Mouse (Mus musculus) megakaryocyte-erythroid progenitor cell, adult 5-6 weeks (primary cell): ENCODE results near the gene Efcab8. TPM values are rescaled to one million over a fixed set of nuclear protein-coding genes. Genes with fewer than 3 reads are reported as not detected.
"Not testable (repeated sequence)": the region's sequence is repeated elsewhere in the genome, so short reads cannot be mapped to it uniquely, and the experiment has no call there.

Experiments used
- ATAC-seq: replicated peaks from 2 replicates; pipeline ENCODE4 v1.8.0; 2016; ENCODE audit warnings: mild to moderate bottlenecking, inconsistent platforms; ENCODE audit not compliant: severe bottlenecking, poor library complexity, low FRiP score, low TSS enrichment
- total RNA-seq, 2 experiments: library from RNA; stranded (forward) in 1 of 2; stranded (reverse) in 1 of 2; fragments of 200-1000, 215-1000 nt in 1 of 2; fragments of >200 nt in 1 of 2; fragmentation: Nextera tagmentation in 1 of 2; gene quantifications; 2 replicates each; pipeline ENCODE4 v1.2.3; 2014 to 2017

Gene Efcab8
- total RNA-seq, 2 experiments from 2014 or later, result 0.76 TPM; not detected in 1

DNA sequence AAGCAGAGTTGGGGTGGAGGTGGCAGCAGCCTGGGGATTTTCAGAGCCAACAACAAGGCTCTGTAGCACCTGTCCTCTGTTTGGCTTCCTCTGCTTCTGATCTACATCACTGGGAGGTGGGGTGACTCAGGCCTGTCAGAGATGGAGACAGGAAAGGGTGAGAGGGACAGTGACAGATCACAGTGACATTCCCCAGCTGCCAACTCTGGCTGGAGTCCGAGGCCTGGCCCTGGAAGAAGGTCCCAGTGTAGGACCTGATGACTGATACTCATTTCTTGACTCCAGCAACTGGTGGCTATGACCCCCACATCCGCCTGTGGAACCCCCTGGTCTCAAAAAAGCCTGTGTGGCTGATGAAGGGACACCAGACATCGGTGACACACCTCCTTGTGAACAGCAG, 30.2 kb downstream of the Efcab8 start:
- ATAC-seq, result no peak

DNA sequence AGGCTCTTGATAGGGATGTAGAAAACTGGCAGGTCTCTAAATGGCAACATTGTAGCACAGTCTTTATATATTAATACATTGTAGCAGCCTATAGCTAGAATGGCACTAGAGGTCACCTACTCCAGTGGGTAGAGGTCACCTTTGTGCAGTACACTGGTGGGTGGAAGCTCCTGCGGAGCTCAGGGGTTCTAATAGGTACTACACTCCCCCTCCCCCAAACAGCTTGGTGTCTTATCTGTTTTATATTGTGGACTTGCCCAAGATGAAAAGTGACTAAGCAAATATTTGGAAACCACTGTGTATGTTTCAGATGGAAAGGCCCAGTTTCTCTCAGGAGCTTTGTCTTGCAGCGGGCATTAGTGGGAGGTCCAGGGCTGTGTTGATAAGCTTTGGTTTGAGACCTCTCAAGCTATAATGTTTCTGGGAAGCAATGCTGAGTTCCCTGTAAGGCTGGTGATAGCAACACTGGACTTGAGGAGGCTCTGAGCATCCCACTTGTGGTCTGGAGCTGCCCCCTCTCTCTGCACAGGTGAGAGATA, 42.3 kb downstream of the Efcab8 start:
- ATAC-seq, result no peak

DNA sequence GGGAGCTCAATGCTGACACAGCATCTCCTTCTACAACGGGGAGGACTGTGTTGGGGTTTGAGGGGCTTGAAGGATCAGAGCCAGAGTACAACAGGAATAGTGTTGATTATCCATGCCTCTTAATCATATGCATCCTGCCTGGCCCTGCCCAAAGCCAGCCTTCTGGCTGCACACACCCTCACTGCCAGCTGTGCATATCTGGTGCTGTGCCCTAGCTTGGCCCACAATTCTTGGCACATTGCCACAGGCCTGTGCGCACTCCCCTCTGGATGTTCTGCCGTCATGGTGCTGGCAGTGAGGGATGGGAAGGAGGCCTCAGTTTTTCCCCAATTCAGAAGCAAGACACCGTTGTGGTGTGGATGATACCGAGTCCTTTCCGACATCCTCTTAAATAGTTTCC, 44.9 kb downstream of the Efcab8 start:
- ATAC-seq, result peak; percentile 60

DNA sequence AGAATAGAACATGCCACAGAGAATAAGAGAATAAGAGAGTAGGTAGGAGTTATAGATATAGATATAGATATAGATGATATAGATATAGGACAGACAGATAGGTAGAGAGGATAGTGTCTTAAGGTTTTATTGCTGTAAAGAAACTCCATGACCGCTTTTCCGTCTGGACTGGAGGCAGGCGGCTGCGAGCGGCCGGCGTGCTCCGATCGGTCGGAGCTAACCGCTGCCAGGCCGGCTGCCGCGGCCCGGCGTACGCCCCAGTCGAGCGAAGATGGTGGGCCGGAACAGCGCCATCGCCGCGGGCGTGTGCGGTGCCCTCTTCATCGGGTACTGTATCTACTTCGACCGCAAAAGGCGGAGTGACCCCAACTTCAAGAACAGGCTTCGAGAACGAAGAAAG, 46.2 kb downstream of the Efcab8 start:
- not testable (repeated sequence) for ATAC-seq

DNA sequence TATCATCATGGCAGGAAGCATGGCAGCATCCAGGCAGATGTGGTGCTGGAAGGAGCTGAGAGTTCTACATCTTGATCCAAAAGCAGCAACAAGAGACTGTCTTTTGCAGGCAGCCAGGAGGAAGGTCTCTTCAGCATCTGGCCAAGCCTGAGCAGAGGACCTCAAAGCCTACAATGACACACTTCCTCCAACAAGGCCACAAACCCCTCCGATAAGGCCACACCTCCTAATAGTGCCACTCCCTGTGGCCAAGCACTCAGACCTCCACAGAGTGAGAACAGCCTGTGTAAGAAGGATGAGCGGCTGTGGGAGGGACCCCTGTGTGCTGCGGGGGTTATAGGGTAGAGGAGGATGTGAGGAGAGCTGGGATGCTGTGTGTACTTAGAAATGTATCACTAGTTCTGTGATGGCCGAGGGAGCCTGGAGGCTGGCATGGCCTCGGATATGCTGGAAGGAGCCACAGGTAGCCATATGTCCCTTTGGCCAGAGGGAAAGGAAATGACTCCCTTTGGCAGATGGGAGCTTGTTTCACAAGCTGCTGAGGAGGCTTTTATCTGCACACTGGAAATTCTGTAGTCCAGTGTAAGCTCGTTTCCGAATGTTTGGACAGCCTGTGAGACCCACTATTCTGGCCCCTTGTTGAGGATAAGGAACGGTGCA, 47.6 kb downstream of the Efcab8 start:
- no peak for ATAC-seq

- ATAC-seq, result no peak
Measured at GRCm38 (mm10) chr2:153828704-153829103, 49.0 kb downstream of the Efcab8 start.

GRCm38 (mm10) chr2:153833291-153833690, 53.6 kb downstream of the Efcab8 start:
- no peak for ATAC-seq

DNA sequence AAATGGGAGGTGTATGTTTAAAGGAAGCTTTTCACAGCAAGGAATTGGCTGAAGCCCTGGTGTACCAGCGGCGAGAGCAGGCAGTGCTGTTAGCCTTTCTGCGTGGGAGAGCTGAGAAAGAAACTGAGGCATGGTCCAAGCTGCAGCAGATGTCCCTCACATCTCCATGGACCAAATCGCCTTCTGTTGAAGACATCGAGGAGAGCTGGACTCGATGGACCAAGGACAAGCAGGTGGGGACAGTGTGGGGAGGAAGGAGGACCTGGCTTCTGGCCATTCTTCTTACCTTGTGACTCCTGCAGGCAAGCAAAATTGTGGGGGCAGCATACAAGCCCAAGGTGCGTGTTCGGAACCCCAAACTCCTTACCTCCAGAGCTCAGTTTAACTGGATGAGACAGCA, 63.1 kb downstream of the Efcab8 start:
- ATAC-seq, result no peak

- no peak for ATAC-seq
Measured at GRCm38 (mm10) chr2:153848389-153848788, 68.7 kb downstream of the Efcab8 start.

GRCm38 (mm10) chr2:153850351-153851029, 70.8 kb downstream of the Efcab8 start:
- ATAC-seq, result peak; percentile 74

GRCm38 (mm10) chr2:153851030-153851360, 71.3 kb downstream of the Efcab8 start:
- ATAC-seq, result peak; percentile 50

- ATAC-seq, result no peak
Measured at GRCm38 (mm10) chr2:153853544-153853943, 73.8 kb downstream of the Efcab8 start.

GRCm38 (mm10) chr2:153859581-153859980, 79.8 kb downstream of the Efcab8 start:
- no peak for ATAC-seq

DNA sequence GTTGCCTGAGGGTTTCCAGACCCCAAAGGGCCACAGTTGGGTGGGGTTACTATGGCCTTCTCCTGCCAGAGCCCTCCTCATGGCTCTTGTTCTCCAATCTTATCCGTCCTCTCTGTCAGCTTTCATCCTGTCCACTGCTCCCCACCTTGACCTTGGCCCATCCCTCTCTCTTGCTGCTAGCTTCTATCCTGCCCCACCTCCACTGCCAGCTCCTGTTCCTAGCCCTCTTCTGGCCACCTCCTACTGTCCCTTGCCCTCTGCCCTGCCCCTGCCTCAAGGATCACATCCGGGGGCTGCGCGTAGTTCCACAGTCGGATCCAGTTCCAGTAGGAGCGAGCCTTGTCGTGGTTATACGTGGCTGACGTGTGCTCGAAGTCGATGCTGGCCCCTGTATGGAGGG, 80.6 kb downstream of the Efcab8 start:
- ATAC-seq, result no peak

- ATAC-seq, result no peak
Measured at GRCm38 (mm10) chr2:153860715-153861114, 81.0 kb downstream of the Efcab8 start.

DNA sequence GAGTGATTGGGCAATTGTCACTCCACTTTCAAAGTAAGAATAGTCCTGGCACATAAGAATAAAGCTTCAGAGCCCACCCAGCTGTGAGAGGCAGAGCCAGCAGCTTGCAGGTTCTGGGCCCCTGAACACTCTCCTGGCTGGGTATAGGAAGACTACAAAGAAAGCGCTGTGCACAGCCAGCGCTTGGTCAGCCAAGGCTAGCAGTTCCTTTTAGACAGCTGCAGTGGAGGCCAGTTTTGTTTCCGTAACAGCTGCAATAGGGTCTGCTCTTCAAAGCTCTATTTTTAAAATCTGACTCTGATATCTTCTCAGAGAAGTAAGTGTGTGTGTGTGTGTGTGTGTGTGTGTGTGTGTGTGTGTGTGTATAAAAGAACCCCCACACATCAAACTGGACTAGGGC, 82.2 kb downstream of the Efcab8 start:
- no peak for ATAC-seq

DNA sequence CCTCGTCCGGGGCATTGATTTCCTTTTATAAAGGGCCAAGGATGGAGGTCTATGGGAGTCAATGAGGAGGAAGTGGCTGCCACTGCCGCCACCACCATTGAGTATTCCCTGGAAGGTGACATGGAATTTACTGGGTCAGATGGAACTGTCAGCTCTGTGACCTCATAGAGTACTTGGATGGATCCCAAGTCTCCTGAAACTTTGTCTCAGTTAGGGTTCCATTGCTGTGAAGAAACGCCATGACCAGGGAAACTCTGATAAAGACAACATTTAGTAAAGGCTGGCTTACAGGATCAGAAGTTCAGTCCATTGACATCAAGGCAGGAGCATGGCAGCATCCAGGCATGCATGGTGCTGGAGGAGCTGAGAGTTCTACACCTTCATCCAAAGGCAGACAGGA, 91.3 kb downstream of the Efcab8 start, which contains the start of gene Sun5:
Gene Sun5 (minus strand): TSS at position 101 of the 400 bp plus-strand sequence.
- no peak for ATAC-seq

DNA sequence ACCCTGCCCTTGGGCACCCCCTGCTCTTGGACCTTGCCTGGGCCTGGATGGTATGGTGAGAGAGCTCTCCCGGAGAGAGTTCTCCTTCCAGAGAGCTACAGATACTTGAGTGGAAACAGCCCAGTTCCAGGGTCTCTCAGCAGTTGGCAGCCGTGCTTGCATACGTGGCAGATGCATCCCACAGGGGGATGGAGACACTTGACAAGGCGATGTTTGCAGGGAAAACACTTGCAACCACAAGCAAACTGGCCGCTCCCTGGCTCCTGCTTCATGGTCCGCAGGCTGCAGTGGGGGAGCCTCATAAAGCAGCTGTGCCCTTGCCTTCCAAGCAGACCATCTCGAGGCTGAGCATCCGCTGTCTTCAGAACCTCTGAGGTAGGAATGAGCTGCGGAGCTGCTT, 95.0 kb downstream of the Efcab8 start, which contains the start of gene Bpifb2:
Gene Bpifb2 (plus strand): TSS at position 301 of the 400 bp plus-strand sequence.
- ATAC-seq, result no peak
